Mouse (Mus musculus) CH12.LX (cell line): ENCODE measurements around the gene Depdc1b.

ENCODE experiments used
- CHD2 ChIP-seq: IDR thresholded peaks from 2 replicates; pipeline ENCODE4 v1.6.1; 2011; ENCODE audit warnings: low read length, improper control_type of control experiment
- EP300 ChIP-seq: IDR thresholded peaks from 2 replicates; pipeline ENCODE4 v1.6.1; 2011; ENCODE audit warnings: low read length, improper control_type of control experiment
- MAFK ChIP-seq: IDR thresholded peaks from 2 replicates; pipeline ENCODE4 v1.6.1; 2011; ENCODE audit warnings: low read length, improper control_type of control experiment; ENCODE audit not compliant: insufficient replicate concordance
- MAX ChIP-seq: IDR thresholded peaks from 2 replicates; pipeline ENCODE4 v1.6.1; 2011; ENCODE audit warnings: low read length, improper control_type of control experiment
- POLR2A ChIP-seq: IDR thresholded peaks from 2 replicates; pipeline ENCODE4 v1.6.1; 2011; ENCODE audit warnings: low read depth, mild to moderate bottlenecking, improper control_type of control experiment, low read length
- POLR2AphosphoS2 ChIP-seq: IDR thresholded peaks from 2 replicates; pipeline ENCODE4 v1.6.1; 2011; ENCODE audit warnings: low read depth, low read length, improper control_type of control experiment
- TBP ChIP-seq: conservative IDR thresholded peaks from 2 replicates; pipeline ENCODE4 v1.6.1; 2011; ENCODE audit warnings: low read depth, low read length, improper control_type of control experiment
- ZC3H11A ChIP-seq: IDR thresholded peaks from 2 replicates; pipeline ENCODE4 v1.6.1; 2012; ENCODE audit warnings: low read depth, mild to moderate bottlenecking, inconsistent platforms, low read length, improper control_type of control experiment

DNA sequence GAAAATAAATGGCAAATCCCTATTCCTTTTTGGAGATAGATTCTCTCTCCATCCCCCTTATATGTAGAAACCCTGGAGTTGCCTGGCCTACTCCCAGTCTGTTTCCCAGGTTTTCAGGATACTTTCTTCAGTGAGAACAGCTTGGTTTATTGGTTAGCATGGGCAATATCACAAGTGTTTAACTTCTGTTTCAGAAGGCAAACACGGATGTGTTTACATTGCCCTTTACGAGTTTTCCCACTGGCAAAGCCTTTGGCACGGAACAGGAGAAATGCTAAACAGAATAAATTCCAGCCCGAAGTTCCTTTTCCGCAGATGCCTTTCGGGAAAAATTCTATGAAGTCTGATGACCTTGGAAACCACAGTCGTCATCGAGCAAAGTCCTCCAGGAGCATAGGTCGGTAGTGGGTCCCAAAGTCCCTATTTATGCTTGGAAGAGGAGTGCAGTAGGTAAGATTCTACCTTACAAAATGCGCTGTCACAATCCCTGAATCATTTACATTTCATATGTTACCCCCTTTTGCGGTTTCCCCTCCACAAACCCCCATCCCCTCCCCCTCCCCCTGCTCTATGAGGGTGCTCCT lies 132.3 kb downstream of the Depdc1b start:
- TF ChIP-seq POLR2AphosphoS2 (no peak), CHD2 (no peak), ZC3H11A (no peak), MAX (no peak), EP300 (no peak), TBP (no peak), POLR2A (no peak), MAFK (no peak)
